Mouse (Mus musculus) hematopoietic stem cell, adult 5-6 weeks (primary cell): ENCODE measurements at regions not wholly inside any gene's neighbourhood (a gene's known extent, or its start where the extent isn't known, plus 50 kb on each side); places are given as distances from the start of the nearest gene placed in this dataset.

ENCODE experiments used
- ATAC-seq, 2 experiments: fragments of 125-278 bp in 1 of 2; replicated peaks in 1 of 2; 2 replicates each; pipeline ENCODE4 v1.8.0; 2016 to 2017; ENCODE audit warnings: inconsistent platforms in 2 of 2, mild to moderate bottlenecking in 2 of 2, moderate number of reproducible peaks in 2 of 2, low read depth in 1 of 2, moderate TSS enrichment in 1 of 2; ENCODE audit not compliant: low FRiP score in 2 of 2, poor library complexity in 2 of 2, severe bottlenecking in 2 of 2, insufficient read depth in 1 of 2, low TSS enrichment in 1 of 2

DNA sequence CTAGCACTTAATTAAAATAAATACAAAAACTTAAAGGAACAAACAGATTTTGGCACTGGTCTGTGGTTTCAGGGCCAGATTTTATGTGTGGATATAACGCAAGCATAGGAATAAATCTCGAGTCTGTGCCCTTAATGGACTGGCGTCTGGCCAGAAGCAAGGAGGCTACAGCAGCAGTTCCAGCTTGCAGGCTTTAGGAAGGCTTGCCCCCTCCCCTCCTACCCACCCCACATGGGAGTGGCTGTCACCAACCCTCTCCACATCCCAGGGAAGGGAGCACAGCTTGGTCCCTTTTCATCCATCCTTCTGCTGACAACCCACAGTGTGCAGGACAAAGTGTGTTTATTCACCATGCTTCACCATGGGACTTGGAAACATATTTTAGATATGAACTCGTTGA, 186.1 kb downstream of the Med10 start:
- no peak for ATAC-seq

DNA sequence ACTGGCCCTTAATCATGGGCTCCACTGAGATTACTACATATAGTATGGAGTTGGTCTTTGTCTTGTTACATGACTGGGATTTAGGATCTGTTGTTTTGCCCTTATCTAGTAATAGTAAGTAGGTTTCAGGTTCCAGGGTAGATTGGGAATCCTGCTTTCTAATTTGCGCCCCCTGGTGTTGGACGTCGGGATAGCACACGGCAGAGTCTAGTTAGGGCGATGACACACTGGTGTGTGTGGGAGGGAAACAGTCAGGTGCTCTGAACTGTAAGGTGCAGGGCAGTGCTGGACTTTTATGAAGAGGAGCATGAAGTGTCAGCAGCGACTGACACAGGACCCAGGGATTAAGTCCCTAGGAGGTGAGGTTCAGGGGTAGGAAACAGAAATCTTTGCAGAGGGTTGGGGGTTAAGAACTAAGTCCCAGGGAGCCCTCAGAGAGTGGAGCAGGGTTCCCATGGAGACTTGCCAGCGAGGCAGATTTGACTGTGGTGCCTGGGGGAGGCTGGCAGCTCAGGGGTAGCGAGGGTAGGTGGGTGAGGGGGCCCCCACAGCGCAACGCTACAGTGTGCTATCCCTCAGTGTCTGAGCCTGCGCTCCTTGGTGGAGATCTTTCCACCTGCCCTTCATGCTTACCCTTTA, 189.2 kb downstream of the Med10 start:
- ATAC-seq = peak; percentile 47 to 76; a peak in 2 of 4 replicates

GRCm38 (mm10) chr13:69991892-69992261, 189.7 kb downstream of the Med10 start:
- no peak for ATAC-seq

- ATAC-seq = no peak
Observed at GRCm38 (mm10) chr13:70003591-70003990, 201.4 kb downstream of the Med10 start.

DNA sequence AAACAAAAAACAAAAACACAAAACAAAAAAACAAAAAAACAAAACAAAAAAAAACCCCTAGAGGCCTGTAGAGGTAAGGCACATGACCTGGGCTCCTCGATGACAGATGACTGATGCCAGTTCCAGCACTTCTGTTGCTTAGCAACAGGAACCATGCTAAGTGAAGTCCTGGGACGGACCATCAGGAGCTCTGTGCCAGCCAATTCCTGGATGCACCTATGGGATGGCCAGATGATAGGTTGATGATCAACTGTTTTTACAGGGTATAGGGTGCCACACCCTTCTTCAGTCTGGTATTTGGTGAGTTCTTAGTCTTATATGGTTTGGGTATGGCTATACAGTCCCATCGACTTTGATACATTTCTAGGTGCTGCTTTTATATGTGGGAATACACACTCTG, 209.9 kb downstream of the Med10 start:
- no peak for ATAC-seq

- ATAC-seq = no peak
Observed at GRCm38 (mm10) chr13:70015183-70015582, 213.0 kb downstream of the Med10 start.

GRCm38 (mm10) chr13:70017535-70017934, 215.3 kb downstream of the Med10 start:
- ATAC-seq = no peak

DNA sequence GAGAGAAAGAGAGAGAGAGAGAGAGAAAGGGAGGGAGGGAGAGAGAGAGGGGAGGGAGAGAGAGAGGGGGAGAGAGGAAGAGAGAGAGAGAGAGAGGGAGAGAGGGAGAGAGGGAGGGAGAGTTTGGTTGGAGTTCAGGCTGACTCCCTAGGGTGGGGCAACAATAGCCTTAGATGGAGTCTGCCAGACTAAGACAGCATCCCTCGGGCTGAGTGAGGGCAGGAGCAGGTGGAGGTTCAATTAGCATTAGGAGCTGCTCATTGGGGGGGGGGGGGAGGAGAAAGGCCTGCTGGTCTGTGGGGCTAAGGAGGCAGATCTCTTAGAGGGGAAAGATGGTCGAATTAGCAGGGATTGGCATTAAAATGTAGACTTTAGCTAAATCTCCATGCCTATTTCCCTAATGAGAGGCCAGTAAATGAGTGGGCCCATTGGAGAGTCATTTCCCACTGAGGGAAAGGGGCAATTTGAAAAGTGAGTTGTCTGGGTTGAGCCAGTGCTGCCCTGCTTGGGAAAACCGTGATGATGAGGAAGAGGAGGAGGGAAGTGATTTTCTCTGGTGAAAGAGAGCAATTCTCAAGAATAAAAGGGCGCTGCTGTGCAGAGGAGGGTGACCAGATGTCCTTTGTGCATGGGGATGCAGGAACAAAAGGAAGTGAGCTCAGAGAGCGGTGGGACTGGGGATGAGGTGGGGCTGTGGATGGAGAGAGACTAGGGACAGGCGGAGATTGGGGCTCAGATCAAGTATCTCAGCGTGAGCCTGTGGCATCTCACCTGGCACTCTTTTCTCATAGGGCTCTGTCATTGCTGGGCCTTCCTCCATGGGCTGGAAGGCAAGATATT, 218.0 kb downstream of the Med10 start:
- ATAC-seq = no peak

DNA sequence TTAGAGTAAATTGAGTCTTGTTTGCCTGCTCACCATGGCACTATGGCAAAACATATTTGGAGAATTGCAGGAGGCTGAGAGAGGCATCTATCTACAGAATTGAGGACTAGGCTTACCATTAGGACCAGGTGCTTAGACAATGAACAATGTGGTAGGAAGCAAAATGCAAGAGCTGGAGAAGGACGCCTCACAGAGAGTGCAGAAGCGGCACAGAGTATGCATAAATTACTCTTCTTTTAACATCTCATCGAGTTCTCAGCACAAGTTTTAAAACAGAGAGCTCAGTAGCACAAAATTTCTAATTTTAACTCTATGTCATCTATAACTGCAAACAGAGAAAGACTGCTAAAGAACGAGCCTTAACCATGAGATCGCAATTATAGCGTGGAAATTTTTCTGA, 231.1 kb downstream of the Med10 start:
- ATAC-seq = no peak

DNA sequence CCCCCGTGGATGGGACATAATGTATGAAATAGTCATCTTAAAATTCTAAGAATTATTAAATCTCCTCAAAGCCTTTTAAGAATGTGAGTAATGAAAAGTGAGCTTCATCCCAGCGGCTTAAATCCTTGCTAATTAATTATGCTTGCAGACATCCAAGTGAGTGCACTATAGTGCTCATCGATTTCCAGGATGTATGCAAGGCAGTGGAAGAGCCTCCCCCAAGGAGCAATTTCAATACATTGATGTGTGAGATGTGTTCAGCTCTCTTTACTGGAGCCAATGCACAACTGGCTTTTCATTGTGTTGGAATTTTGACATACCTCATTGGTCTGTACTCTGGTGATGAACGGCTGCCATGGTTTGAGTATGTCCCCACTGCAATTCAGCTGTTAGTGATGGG, 231.6 kb downstream of the Med10 start:
- ATAC-seq = no peak

GRCm38 (mm10) chr13:70037985-70038667, 235.9 kb downstream of the Med10 start:
- no peak for ATAC-seq

DNA sequence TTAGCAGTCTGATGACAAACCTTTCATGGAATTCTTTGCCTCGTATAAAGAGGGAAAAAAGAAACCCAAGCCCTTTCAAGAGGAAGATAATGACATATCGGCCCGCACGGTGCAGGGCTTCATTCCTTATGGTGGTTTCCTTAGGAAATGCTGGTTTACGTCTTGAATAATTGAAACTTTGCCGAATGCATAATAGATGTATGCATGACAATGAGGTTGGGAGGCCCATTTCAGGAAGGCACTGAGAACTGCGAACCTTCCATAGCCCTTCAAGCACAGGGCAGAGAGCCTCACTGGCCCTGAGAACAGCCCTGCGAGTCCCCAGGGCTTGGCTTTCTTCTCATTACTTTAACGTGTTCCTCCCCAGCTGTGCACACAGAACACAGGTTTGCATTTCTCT, 255.7 kb downstream of the Med10 start:
- ATAC-seq = no peak

DNA sequence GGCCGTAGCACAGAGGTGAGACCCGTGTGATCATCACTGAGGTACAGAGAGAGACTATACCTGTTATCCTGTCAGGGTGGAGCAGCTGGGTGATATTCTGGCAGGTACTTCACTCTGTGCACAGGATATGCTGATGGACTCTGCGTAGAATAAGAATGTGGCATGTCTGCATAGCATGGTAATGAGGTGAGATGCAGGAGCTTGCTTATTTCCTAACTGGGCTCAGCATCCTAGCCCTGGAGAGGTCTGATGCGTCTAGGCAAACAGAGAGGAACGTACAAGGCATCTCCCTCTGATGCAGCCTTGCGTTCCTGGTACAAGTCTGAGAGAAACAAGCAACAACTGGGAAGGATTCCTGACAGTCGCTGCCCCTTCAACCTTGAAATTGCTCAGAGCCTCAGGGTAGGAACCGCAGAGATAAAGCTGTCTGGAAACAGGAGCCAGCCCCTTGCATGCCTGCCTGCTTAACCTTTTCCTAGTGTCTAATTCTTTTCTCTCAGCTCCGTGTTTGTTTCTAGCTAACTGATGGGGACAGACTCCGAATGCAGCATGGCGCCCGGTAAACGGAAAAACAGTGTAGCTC, 259.3 kb downstream of the Med10 start:
- no peak for ATAC-seq

GRCm38 (mm10) chr13:70073655-70074054, 271.5 kb downstream of the Med10 start:
- no peak for ATAC-seq

GRCm38 (mm10) chr13:70075353-70075752, 273.2 kb downstream of the Med10 start:
- ATAC-seq = no peak

GRCm38 (mm10) chr13:70081108-70081507, 278.9 kb downstream of the Med10 start:
- ATAC-seq = no peak

GRCm38 (mm10) chr13:70092886-70093285, 290.7 kb downstream of the Med10 start:
- no peak for ATAC-seq

GRCm38 (mm10) chr13:70093970-70094369, 291.8 kb downstream of the Med10 start:
- ATAC-seq = no peak
